Mouse (Mus musculus) cerebellum, adult 2 months (tissue): ENCODE measurements at regions not wholly inside any gene's neighbourhood (a gene's known extent, or its start where the extent isn't known, plus 50 kb on each side); places are given as distances from the start of the nearest gene placed in this dataset.

Experiments
- CTCF ChIP-seq: fragments of 200-500 bp; IDR thresholded peaks from 2 replicates; pipeline ENCODE4 v1.5.1; 2011; ENCODE audit warnings: low read depth, mild to moderate bottlenecking, control low read depth, low read length, moderate library complexity, borderline replicate concordance; ENCODE audit not compliant: insufficient read depth
- POLR2A ChIP-seq: fragments of 200-500 bp; IDR thresholded peaks from 2 replicates; pipeline ENCODE4 v1.6.1; 2011; ENCODE audit warnings: low read length, control low read depth, borderline replicate concordance; ENCODE audit not compliant: insufficient read depth

- TF ChIP-seq POLR2A (no peak), CTCF (no peak)
Measured at GRCm38 (mm10) chr14:61863475-61863874, 256.2 kb downstream of the Kcnrg start.
